Mouse (Mus musculus): ENCODE results near the gene Mpv17l2. TPM values are rescaled to one million over a fixed set of nuclear protein-coding genes. Genes with fewer than 3 reads are reported as not detected.

The Mpv17l2 gene
- polyA plus RNA-seq, 1 experiment from 2014 or later = 47.6 TPM

DNA sequence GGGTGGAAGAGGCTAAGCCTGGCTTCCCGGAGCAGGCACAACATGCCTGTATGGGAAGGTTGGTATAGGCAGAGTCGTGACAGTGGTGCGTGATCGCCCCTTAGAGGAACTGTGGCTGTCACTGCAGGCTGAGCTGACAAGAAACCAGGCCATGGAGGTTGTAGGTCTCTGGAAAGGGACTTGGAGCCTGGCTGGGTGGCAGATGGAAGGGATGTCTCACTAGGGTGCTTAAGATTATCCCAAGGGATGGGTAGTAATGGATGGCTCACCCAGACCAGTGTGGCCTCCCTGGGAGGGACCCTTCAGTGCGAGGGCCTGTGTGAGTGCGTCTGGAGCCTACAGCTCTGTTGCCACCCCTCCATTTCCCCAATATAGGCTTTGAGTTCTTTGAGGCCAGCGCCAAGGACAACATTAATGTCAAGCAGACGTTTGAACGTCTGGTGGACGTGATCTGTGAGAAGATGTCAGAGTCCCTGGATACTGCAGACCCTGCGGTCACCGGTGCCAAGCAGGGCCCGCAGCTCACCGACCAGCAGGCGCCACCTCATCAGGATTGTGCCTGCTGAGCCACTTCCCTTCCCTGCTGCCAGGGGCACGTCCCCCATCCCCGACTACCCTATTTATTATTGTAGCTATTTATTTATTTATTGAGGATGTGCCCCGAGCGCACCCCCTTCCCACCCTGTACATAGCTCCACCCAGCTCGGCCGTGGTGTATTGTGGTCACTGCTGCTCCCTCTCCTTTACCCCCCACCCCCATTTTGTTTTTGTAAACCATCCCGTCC lies 3.0 kb downstream of the Mpv17l2 start:
- Histone ChIP-seq H3K27me3 (ENCODE audit: control insufficient read depth, insufficient read depth, low read length) (no peaks in the 10 kb centered on the region), H3K4me3 (replicated peaks; ENCODE audit: low read length) (no peak overlapping the region), H3K4me2 (ENCODE audit: low read depth, low read length) (no peak overlapping the region), H3K27ac (ENCODE audit: low read length) (no peak overlapping the region), H3K4me1 (ENCODE audit: control insufficient read depth, insufficient read depth, low read length) (peaks cover 41% of the 10 kb centered on the region), H3K9ac (ENCODE audit: low read length) (no peak overlapping the region), H3K9me3 (replicated peaks; ENCODE audit: control insufficient read depth, low read length) (no peaks in the 10 kb centered on the region), H3K36me3 (ENCODE audit: control insufficient read depth, insufficient read depth, low read length) (peaks cover 7% of the 10 kb centered on the region; the same call in 1 of the 2 replicates)
- 76% methylated on average over 22 of the region's 22 CpGs for WGBS
- ATAC-seq (ENCODE audit: insufficient read depth, low FRiP score) = no peak

DNA sequence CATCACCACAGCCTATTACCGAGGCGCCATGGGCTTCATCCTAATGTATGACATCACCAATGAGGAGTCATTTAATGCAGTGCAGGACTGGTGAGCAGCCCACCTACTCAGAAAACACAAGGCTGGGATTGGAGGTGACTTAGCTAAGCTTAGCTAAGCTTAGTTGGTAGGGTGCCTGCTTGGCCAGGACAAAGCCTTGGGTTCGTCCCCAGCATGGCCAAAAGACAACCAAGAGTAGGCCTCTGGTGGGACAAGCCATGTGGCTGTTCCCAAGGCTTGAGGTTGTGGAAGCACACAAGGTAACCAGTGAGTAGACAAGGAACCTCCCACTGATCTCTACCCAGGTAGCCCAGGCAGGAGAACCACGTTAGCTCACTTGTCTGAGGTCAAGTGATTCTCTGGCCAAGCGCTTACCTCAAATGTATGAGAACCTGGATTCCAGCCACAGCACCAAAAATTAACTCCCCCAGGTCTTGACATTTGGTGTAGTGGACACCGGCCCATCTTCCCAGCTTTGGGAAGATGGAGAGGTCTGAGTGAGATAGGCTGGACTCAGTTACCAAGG lies 4.2 kb downstream of the Mpv17l2 start:
- H3K9me3 ChIP-seq (replicated peaks; ENCODE audit: control insufficient read depth, low read length) = no peaks in the 10 kb centered on the region
- H3K36me3 ChIP-seq (ENCODE audit: control insufficient read depth, insufficient read depth, low read length) = peaks cover 7% of the 10 kb centered on the region; the same call in 1 of the 2 replicates
- 93% methylated on average over 6 of the region's 6 CpGs for WGBS
- H3K4me1 ChIP-seq (ENCODE audit: control insufficient read depth, insufficient read depth, low read length) = peaks cover 41% of the 10 kb centered on the region
- H3K4me2 ChIP-seq (ENCODE audit: low read depth, low read length) = no peak overlapping the region
- H3K4me3 ChIP-seq (replicated peaks; ENCODE audit: low read length) = no peak overlapping the region
- H3K27ac ChIP-seq (ENCODE audit: low read length) = no peak overlapping the region
- no peak overlapping the region for H3K9ac ChIP-seq (ENCODE audit: low read length)
- no peak for ATAC-seq (ENCODE audit: insufficient read depth, low FRiP score)
- H3K27me3 ChIP-seq (ENCODE audit: control insufficient read depth, insufficient read depth, low read length) = no peaks in the 10 kb centered on the region

- H3K4me3 ChIP-seq (replicated peaks; ENCODE audit: low read length) = peak overlapping the region; percentile 71
- H3K9ac ChIP-seq (ENCODE audit: low read length) = 0 out of 2 replicates have a peak overlapping the region, but pooled peaks have one; percentile 83
- ATAC-seq (ENCODE audit: insufficient read depth, low FRiP score) = no peak
- H3K4me1 ChIP-seq (ENCODE audit: control insufficient read depth, insufficient read depth, low read length) = peaks cover 37% of the 10 kb centered on the region
- no peaks in the 10 kb centered on the region for H3K9me3 ChIP-seq (replicated peaks; ENCODE audit: control insufficient read depth, low read length)
- peaks cover 7% of the 10 kb centered on the region; the same call in 1 of the 2 replicates for H3K36me3 ChIP-seq (ENCODE audit: control insufficient read depth, insufficient read depth, low read length)
- no peaks in the 10 kb centered on the region for H3K27me3 ChIP-seq (ENCODE audit: control insufficient read depth, insufficient read depth, low read length)
- no peak overlapping the region for H3K27ac ChIP-seq (ENCODE audit: low read length)
- peak overlapping the region; percentile 98 for H3K4me2 ChIP-seq (ENCODE audit: low read depth, low read length)
- 84% methylated on average over 24 of the region's 24 CpGs for WGBS
Measured at GRCm38 (mm10) chr8:70755661-70756475, 4.9 kb downstream of the Mpv17l2 start.

DNA sequence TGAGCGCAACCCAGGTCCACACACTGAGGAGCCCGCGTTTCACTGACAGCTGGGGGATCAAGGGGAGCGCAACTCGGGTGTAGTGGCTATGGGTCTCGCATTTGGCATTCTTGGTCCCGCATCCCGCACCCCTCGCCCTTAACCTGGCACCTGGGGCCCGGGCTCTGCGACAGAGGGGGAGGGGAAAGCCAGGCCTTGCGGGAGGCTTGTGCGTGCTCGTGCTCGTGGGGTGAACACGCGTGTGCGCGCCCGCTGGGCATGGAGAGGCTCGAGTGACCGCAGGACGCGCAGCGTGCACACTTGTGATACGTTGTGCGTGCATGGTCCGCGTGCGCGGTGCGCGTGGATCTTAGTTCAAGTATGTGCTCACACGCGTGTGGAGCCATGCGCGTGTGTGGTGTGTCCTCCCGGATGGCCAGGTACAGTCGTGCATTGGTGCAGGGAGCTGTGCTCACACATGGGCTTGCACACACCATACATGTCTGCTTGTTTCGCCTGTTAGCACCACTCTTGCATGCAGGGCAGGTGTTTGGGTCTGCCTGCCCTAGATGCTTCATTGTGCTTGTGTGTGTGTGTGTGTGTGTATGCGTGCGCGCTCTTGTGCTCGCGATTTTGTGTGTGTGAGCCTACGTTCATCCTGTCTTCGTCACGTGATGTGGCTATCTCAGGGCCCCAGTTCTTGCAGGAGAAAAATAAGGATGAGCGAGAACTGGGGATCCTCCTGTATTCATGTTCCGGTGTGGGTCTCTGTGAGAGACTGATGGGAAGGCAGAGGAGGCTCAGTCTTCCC lies 5.7 kb downstream of the Mpv17l2 start:
- Histone ChIP-seq H3K27ac (ENCODE audit: low read length) (peak overlapping the region; percentile 64), H3K9me3 (replicated peaks; ENCODE audit: control insufficient read depth, low read length) (no peaks in the 10 kb centered on the region), H3K4me2 (ENCODE audit: low read depth, low read length) (peak overlapping the region; percentile 98), H3K27me3 (ENCODE audit: control insufficient read depth, insufficient read depth, low read length) (no peaks in the 10 kb centered on the region), H3K4me1 (ENCODE audit: control insufficient read depth, insufficient read depth, low read length) (peaks cover 36% of the 10 kb centered on the region), H3K9ac (ENCODE audit: low read length) (peak overlapping the region; percentile 83), H3K36me3 (ENCODE audit: control insufficient read depth, insufficient read depth, low read length) (peaks cover 7% of the 10 kb centered on the region; the same call in 1 of the 2 replicates), H3K4me3 (replicated peaks; ENCODE audit: low read length) (peak overlapping the region; percentile 71)
- ATAC-seq (ENCODE audit: insufficient read depth, low FRiP score) = peak; percentile 5; the same call in 1 of the 2 replicates
- 11% methylated on average over 50 of the region's 50 CpGs for WGBS

DNA sequence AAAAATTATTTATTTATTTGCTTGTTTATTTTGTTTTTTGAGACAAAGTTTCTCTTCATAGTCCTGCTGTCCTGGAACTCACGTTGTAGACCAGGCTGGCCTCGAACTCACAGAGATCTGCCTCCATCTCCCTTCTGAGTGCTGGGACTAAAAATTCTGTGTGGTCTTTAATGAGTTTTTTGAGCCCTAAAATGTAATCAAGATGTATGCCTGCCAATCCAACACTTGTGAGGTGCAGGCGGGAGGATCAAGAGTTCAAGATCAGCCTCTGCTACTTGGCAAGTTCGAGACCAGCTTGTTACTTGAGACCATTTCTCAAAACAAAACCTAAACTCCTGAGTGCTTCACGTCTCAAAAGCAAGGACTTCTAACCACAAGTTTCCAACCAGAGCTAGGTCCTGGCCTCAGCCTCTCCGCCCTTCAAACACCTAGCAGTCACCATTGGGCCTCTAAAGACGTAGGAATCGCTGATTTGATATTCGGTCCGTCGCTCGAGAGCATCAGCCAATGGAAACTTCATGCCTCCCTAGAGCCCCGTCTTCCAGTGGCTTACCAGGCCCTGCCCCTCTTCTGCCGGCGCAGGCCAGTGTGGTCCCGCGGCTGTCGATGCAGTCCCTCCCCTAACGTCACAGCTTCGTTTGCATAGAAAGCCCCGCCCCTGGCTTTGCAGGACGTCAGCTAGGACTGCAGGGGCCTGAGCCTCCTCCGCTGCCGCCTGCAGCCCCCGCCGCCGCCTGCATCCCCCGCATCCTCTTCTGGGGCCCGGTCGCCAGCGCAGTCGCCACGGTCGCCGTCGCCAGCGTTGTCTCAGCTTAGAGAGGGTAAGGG lies 6.5 kb downstream of the Mpv17l2 start, which contains the start of gene Rab3a:
Gene Rab3a, plus strand, starts transcription at position 637 of the 828 bp plus-strand sequence.
- peak within 1 kb of the TSS; percentile 98 for H3K4me2 ChIP-seq (ENCODE audit: low read depth, low read length)
- peaks cover 7% of the 10 kb centered on the region; the same call in 1 of the 2 replicates for H3K36me3 ChIP-seq (ENCODE audit: control insufficient read depth, insufficient read depth, low read length)
- ATAC-seq (ENCODE audit: insufficient read depth, low FRiP score) = peak; percentile 97
- H3K4me1 ChIP-seq (ENCODE audit: control insufficient read depth, insufficient read depth, low read length) = peaks cover 28% of the 10 kb centered on the region
- no peaks in the 10 kb centered on the region for H3K9me3 ChIP-seq (replicated peaks; ENCODE audit: control insufficient read depth, low read length)
- H3K27ac ChIP-seq (ENCODE audit: low read length) = peak within 1 kb of the TSS; percentile 89
- H3K9ac ChIP-seq (ENCODE audit: low read length) = peak within 1 kb of the TSS; percentile 83
- WGBS = 8% methylated on average over 37 of the region's 37 CpGs
- no peaks in the 10 kb centered on the region for H3K27me3 ChIP-seq (ENCODE audit: control insufficient read depth, insufficient read depth, low read length)
- peak within 1 kb of the TSS; percentile 71 for H3K4me3 ChIP-seq (replicated peaks; ENCODE audit: low read length)

- H3K9ac ChIP-seq (ENCODE audit: low read length) = peak overlapping the region; percentile 59
- peak overlapping the region; percentile 21; the same call in 1 of the 2 replicates for H3K4me3 ChIP-seq (replicated peaks; ENCODE audit: low read length)
- peaks cover 7% of the 10 kb centered on the region; the same call in 1 of the 2 replicates for H3K36me3 ChIP-seq (ENCODE audit: control insufficient read depth, insufficient read depth, low read length)
- no peak for ATAC-seq (ENCODE audit: insufficient read depth, low FRiP score)
- WGBS = 16% methylated on average over 21 of the region's 21 CpGs
- peaks cover 23% of the 10 kb centered on the region for H3K4me1 ChIP-seq (ENCODE audit: control insufficient read depth, insufficient read depth, low read length)
- H3K27ac ChIP-seq (ENCODE audit: low read length) = peak overlapping the region; percentile 89
- H3K9me3 ChIP-seq (replicated peaks; ENCODE audit: control insufficient read depth, low read length) = no peaks in the 10 kb centered on the region
- peak overlapping the region; percentile 40 for H3K4me2 ChIP-seq (ENCODE audit: low read depth, low read length)
- peaks cover 4% of the 10 kb centered on the region; the same call in 1 of the 2 replicates for H3K27me3 ChIP-seq (ENCODE audit: control insufficient read depth, insufficient read depth, low read length)
Measured at GRCm38 (mm10) chr8:70753151-70753550, 7.6 kb downstream of the Mpv17l2 start.

DNA sequence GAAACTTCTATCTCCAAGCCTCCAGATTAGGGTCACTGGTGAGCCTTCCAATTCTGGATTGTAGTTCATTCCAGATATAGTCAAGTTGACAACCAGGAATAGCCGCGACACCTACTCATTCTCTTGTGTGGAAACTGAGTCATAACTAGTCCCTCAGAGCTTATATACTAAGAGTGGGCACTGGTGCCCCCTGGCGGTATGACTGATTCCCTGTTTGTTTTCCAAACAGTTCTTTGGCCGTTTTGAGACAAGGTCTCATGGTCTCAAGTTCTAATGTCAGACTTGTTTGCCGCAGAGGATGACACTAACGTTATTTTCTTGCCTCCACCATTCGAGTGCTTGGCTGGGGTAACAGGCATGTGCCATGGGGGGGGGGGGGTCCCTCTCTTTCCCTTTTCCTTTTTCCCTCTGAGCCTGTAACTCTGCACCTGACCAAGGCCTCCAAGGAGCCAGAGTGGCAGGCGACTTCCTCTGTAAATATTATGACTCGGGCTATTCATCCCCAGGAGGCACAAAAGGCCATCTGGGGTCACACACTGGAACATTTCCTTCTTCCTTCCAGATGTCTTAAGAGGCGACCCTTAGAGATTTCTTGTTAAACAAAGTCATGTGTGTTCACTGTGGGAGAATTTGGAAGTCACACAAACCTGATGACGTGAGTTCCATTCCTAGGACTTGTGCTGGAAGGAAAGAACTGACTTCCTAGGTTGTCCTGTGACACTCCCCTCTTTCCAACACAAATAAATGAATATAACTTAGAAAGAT lies 8.6 kb downstream of the Mpv17l2 start:
- ATAC-seq (ENCODE audit: insufficient read depth, low FRiP score) = no peak
- Histone ChIP-seq H3K4me3 (replicated peaks; ENCODE audit: low read length) (no peak overlapping the region), H3K4me1 (ENCODE audit: control insufficient read depth, insufficient read depth, low read length) (peaks cover 23% of the 10 kb centered on the region), H3K36me3 (ENCODE audit: control insufficient read depth, insufficient read depth, low read length) (peaks cover 7% of the 10 kb centered on the region; the same call in 1 of the 2 replicates), H3K27ac (ENCODE audit: low read length) (peak overlapping the region; percentile 89), H3K27me3 (ENCODE audit: control insufficient read depth, insufficient read depth, low read length) (peaks cover 4% of the 10 kb centered on the region; the same call in 1 of the 2 replicates), H3K9ac (ENCODE audit: low read length) (no peak overlapping the region), H3K9me3 (replicated peaks; ENCODE audit: control insufficient read depth, low read length) (no peaks in the 10 kb centered on the region), H3K4me2 (ENCODE audit: low read depth, low read length) (peak overlapping the region; percentile 40; the same call in 1 of the 2 replicates)
- WGBS = 23% methylated on average over 11 of the region's 11 CpGs
